8 mouse cellular contexts compared by ENCODE assay signal in genomic region chr3:89165268-89165870, GRCm38 (mm10). TPM values are rescaled to one million over a fixed set of nuclear protein-coding genes. Genes with fewer than 3 reads are reported as not detected.
A peak's percentile ranks its signal among the peaks of the same experiment; 100 is the strongest.
DNase-seq lines count a peak whose midpoint lies in the region; ATAC-seq and TF ChIP-seq lines count a peak whose summit lies in the region.

No protein-coding gene starts in this region.

- no peaks in the 10 kb centered on the region for H3K27me3 ChIP-seq in heart, embryonic 12.5 days (replicated peaks)
- H3K27me3 ChIP-seq in ES-Bruce4 (ENCODE audit: control insufficient read depth, insufficient read depth, low read length, poor library complexity, severe bottlenecking) = no peaks in the 10 kb centered on the region
- H3K27me3 ChIP-seq in forebrain, embryonic 16.5 days (replicated peaks; ENCODE audit: control insufficient read depth, insufficient read depth, low read length) = no peaks in the 10 kb centered on the region
- no peaks in the 10 kb centered on the region for H3K27me3 ChIP-seq in liver, postnatal 0 days (ENCODE audit: insufficient read depth, low read length)

- H3K4me1 ChIP-seq in heart, embryonic 12.5 days (replicated peaks) = peaks cover 16% of the 10 kb centered on the region
- no peaks in the 10 kb centered on the region for H3K4me1 ChIP-seq in ES-Bruce4 (ENCODE audit: control insufficient read depth, insufficient read depth, low read length)
- peaks cover 23% of the 10 kb centered on the region for H3K4me1 ChIP-seq in forebrain, embryonic 16.5 days (replicated peaks; ENCODE audit: control insufficient read depth, insufficient read depth, low read length)
- H3K4me1 ChIP-seq in liver, postnatal 0 days (ENCODE audit: insufficient read depth) = peaks cover 16% of the 10 kb centered on the region

- H3K4me3 ChIP-seq in heart, embryonic 12.5 days = peak overlapping the region; percentile 85
- peak overlapping the region; percentile 99 for H3K4me3 ChIP-seq in ES-Bruce4 (ENCODE audit: low read depth, low read length)
- peak overlapping the region; percentile 96 for H3K4me3 ChIP-seq in forebrain, embryonic 16.5 days (replicated peaks; ENCODE audit: low read length)
- H3K4me3 ChIP-seq in liver, postnatal 0 days (ENCODE audit: low read depth, low read length) = peak overlapping the region; percentile 94

- WGBS in heart, embryonic 12.5 days = 24% methylated on average over 12 of the region's 12 CpGs
- 23% methylated on average over 12 of the region's 12 CpGs for WGBS in forebrain, embryonic 16.5 days
- WGBS in liver, postnatal 0 days (ENCODE audit: insufficient replicate concordance) = 16% methylated on average over 12 of the region's 12 CpGs

- no peak for DNase-seq in heart, adult 9 months (ENCODE audit: low spot score in 2 of 2)
- DNase-seq in liver, postnatal 0 days = no peak
- no peak for DNase-seq in adrenal gland, adult 18-20 months (ENCODE audit: low spot score in 2 of 2)
- DNase-seq in right cerebral cortex, postnatal 10 days (ENCODE audit: low spot score in 2 of 2) = no peak
- no peak for DNase-seq in layer of hippocampus, postnatal 10 days (ENCODE audit: low spot score in 2 of 2)

- TF ChIP-seq EP300 in ES-Bruce4 (IDR thresholded peaks at IDR 0.05; ENCODE audit: insufficient read depth, low read depth, low read length) = no peak
- no peak for TF ChIP-seq EP300 in liver, postnatal 0 days (IDR thresholded peaks at IDR 0.05; ENCODE audit: low read depth)

- no peaks in the 10 kb centered on the region for H3K9me3 ChIP-seq in heart, embryonic 12.5 days (replicated peaks)
- no peaks in the 10 kb centered on the region for H3K9me3 ChIP-seq in ES-Bruce4 (replicated peaks; ENCODE audit: control insufficient read depth, insufficient read depth, low read length, poor library complexity, severe bottlenecking)
- no peaks in the 10 kb centered on the region for H3K9me3 ChIP-seq in forebrain, embryonic 16.5 days (ENCODE audit: control insufficient read depth, low read length)
- no peaks in the 10 kb centered on the region for H3K9me3 ChIP-seq in liver, postnatal 0 days (ENCODE audit: low read length)

- no peak for ATAC-seq in heart, embryonic 12.5 days (ENCODE audit: insufficient number of reproducible peaks, low FRiP score)
- ATAC-seq in forebrain, embryonic 16.5 days = no peak
- ATAC-seq in liver, postnatal 0 days = no peak

- peaks cover 38% of the 10 kb centered on the region for H3K36me3 ChIP-seq in heart, embryonic 12.5 days
- H3K36me3 ChIP-seq in ES-Bruce4 (ENCODE audit: control insufficient read depth, insufficient read depth, low read length, poor library complexity, severe bottlenecking) = peaks cover 37% of the 10 kb centered on the region
- H3K36me3 ChIP-seq in forebrain, embryonic 16.5 days (ENCODE audit: control insufficient read depth, insufficient read depth) = peaks cover 20% of the 10 kb centered on the region
- H3K36me3 ChIP-seq in liver, postnatal 0 days (replicated peaks; ENCODE audit: insufficient read depth, low read length) = peaks cover 37% of the 10 kb centered on the region

- H3K9ac ChIP-seq in heart, embryonic 12.5 days = peak overlapping the region; percentile 95
- peak overlapping the region; percentile 98 for H3K9ac ChIP-seq in ES-Bruce4 (ENCODE audit: low read depth, poor library complexity, severe bottlenecking)
- H3K9ac ChIP-seq in forebrain, embryonic 16.5 days (replicated peaks; ENCODE audit: low read depth, low read length) = peak overlapping the region; percentile 96
- H3K9ac ChIP-seq in liver, postnatal 0 days (replicated peaks) = peak overlapping the region; percentile 93

- TF ChIP-seq CTCF in ES-Bruce4 (IDR thresholded peaks at IDR 0.05; ENCODE audit: low read depth, low read length) = no peak
- no peak for TF ChIP-seq CTCF in liver, postnatal 0 days (IDR thresholded peaks at IDR 0.05; ENCODE audit: low read depth)

- peak overlapping the region; percentile 97 for H3K27ac ChIP-seq in heart, embryonic 12.5 days (ENCODE audit: poor library complexity, severe bottlenecking)
- H3K27ac ChIP-seq in ES-Bruce4 (ENCODE audit: insufficient read depth, low read length) = peak overlapping the region; percentile 68
- H3K27ac ChIP-seq in forebrain, embryonic 16.5 days (ENCODE audit: low read length) = peak overlapping the region; percentile 94
- H3K27ac ChIP-seq in liver, postnatal 0 days (ENCODE audit: low read depth) = peak overlapping the region; percentile 96

- no peak for TF ChIP-seq POLR2A in ES-Bruce4 (IDR thresholded peaks at IDR 0.05; ENCODE audit: insufficient read depth, low read length)

- peak overlapping the region; percentile 85 for H3K4me2 ChIP-seq in heart, embryonic 12.5 days
- H3K4me2 ChIP-seq in forebrain, embryonic 16.5 days (ENCODE audit: low read length) = peak overlapping the region; percentile 91
- peak overlapping the region; percentile 78 for H3K4me2 ChIP-seq in liver, postnatal 0 days (ENCODE audit: low read depth, low read length)

RNA-seq across cellular contexts. Expression of gene Clk2, which starts 0.8 kb away (rescaled TPM):
- 24.6 and 24.8 TPM in 2 replicates for polyA plus RNA-seq in heart, embryonic 12.5 days (2016; fragmentation: Nextera tagmentation; extraction: Ambion mirVana)
- 79.4 and 82.9 TPM in 2 replicates for polyA plus RNA-seq in ES-Bruce4 (2011; ENCODE audit: insufficient read depth, insufficient read length, low read depth, missing spikeins)
- polyA plus RNA-seq in forebrain, embryonic 16.5 days (2015; fragmentation: Nextera tagmentation; extraction: Ambion mirVana) = 19.2 and 23.9 TPM in 2 replicates
- polyA plus RNA-seq in liver, postnatal 0 days (2015; fragmentation: Nextera tagmentation; extraction: Ambion mirVana) = 5.0 and 5.7 TPM in 2 replicates
- total RNA-seq in adrenal gland, adult 18-20 months (2021) = 10 to 100 TPM; 45.3 to 64.8 TPM
- 10 to 100 TPM; 52.0 to 55.9 TPM for total RNA-seq in layer of hippocampus, postnatal 10 days (2021)

RNA-seq across cellular contexts. Expression of gene Hcn3, which starts 5.4 kb away (rescaled TPM):
- polyA plus RNA-seq in heart, embryonic 12.5 days (2016; fragmentation: Nextera tagmentation; extraction: Ambion mirVana) = 0.45 and 0.65 TPM in 2 replicates
- polyA plus RNA-seq in ES-Bruce4 (2011; ENCODE audit: insufficient read depth, insufficient read length, low read depth, missing spikeins) = 2.2 and 4.7 TPM in 2 replicates
- 34.0 and 39.6 TPM in 2 replicates for polyA plus RNA-seq in forebrain, embryonic 16.5 days (2015; fragmentation: Nextera tagmentation; extraction: Ambion mirVana)
- polyA plus RNA-seq in liver, postnatal 0 days (2015; fragmentation: Nextera tagmentation; extraction: Ambion mirVana) = 0.19 and 0.49 TPM in 2 replicates
- 1 to 10 TPM; 2.6 to 7.7 TPM for total RNA-seq in adrenal gland, adult 18-20 months (2021)
- total RNA-seq in layer of hippocampus, postnatal 10 days (2021) = 10 to 100 TPM; 30.9 to 35.1 TPM

RNA-seq across cellular contexts. Expression of gene Scamp3, which starts 11.9 kb away (rescaled TPM):
- polyA plus RNA-seq in heart, embryonic 12.5 days (2016; fragmentation: Nextera tagmentation; extraction: Ambion mirVana) = 88.8 and 92.5 TPM in 2 replicates
- polyA plus RNA-seq in ES-Bruce4 (2011; ENCODE audit: insufficient read depth, insufficient read length, low read depth, missing spikeins) = 74.8 and 75.7 TPM in 2 replicates
- 125 and 128 TPM in 2 replicates for polyA plus RNA-seq in forebrain, embryonic 16.5 days (2015; fragmentation: Nextera tagmentation; extraction: Ambion mirVana)
- 50.1 and 52.2 TPM in 2 replicates for polyA plus RNA-seq in liver, postnatal 0 days (2015; fragmentation: Nextera tagmentation; extraction: Ambion mirVana)
- 10 to 100 TPM; 72.1 to 87.0 TPM for total RNA-seq in adrenal gland, adult 18-20 months (2021)
- total RNA-seq in layer of hippocampus, postnatal 10 days (2021) = 10 to 100 TPM; 79.4 to 79.6 TPM

RNA-seq across cellular contexts. Expression of gene Fam189b, which starts 17.6 kb away (rescaled TPM):
- 15.4 and 15.6 TPM in 2 replicates for polyA plus RNA-seq in heart, embryonic 12.5 days (2016; fragmentation: Nextera tagmentation; extraction: Ambion mirVana)
- polyA plus RNA-seq in ES-Bruce4 (2011; ENCODE audit: insufficient read depth, insufficient read length, low read depth, missing spikeins) = 21.7 and 25.7 TPM in 2 replicates
- polyA plus RNA-seq in forebrain, embryonic 16.5 days (2015; fragmentation: Nextera tagmentation; extraction: Ambion mirVana) = 26.5 and 30.7 TPM in 2 replicates
- polyA plus RNA-seq in liver, postnatal 0 days (2015; fragmentation: Nextera tagmentation; extraction: Ambion mirVana) = 1.4 and 2.1 TPM in 2 replicates
- total RNA-seq in adrenal gland, adult 18-20 months (2021) = 10 to 100 TPM; 15.4 to 16.2 TPM
- 10 to 100 TPM; 65.8 to 69.5 TPM for total RNA-seq in layer of hippocampus, postnatal 10 days (2021)

RNA-seq across cellular contexts. Expression of gene Pklr, which starts 29.4 kb away (rescaled TPM):
- polyA plus RNA-seq in heart, embryonic 12.5 days (2016; fragmentation: Nextera tagmentation; extraction: Ambion mirVana) = 1.7 and 2.8 TPM in 2 replicates
- 0.21 TPM in 1 of 2 replicates, not detected in the other for polyA plus RNA-seq in ES-Bruce4 (2011; ENCODE audit: insufficient read depth, insufficient read length, low read depth, missing spikeins)
- 0.13 TPM in 1 of 2 replicates, not detected in the other for polyA plus RNA-seq in forebrain, embryonic 16.5 days (2015; fragmentation: Nextera tagmentation; extraction: Ambion mirVana)
- 18.6 and 27.8 TPM in 2 replicates for polyA plus RNA-seq in liver, postnatal 0 days (2015; fragmentation: Nextera tagmentation; extraction: Ambion mirVana)
- not detected for total RNA-seq in adrenal gland, adult 18-20 months (2021)
- total RNA-seq in layer of hippocampus, postnatal 10 days (2021) = under 1 TPM; 0.22 to 0.48 TPM
